Mouse (Mus musculus): ENCODE data around the gene Rab30. TPM values are rescaled to one million over a fixed set of nuclear protein-coding genes. Genes with fewer than 3 reads are reported as not detected.

The Rab30 gene
- polyA plus RNA-seq, 2 experiments, result 12.6 to 22.7 TPM

GRCm38 (mm10) chr7:92783166-92783806 is 41.9 kb downstream of the Rab30 start:
- ATAC-seq (ENCODE audit: low FRiP score, low read depth), result no peak
- no peak for TF ChIP-seq POLR2A (IDR thresholded peaks at IDR 0.05; ENCODE audit: borderline replicate concordance, extremely low read depth, insufficient read depth, insufficient read length)
- no peak overlapping the region for H3K27ac ChIP-seq (replicated peaks; ENCODE audit: low read depth, low read length)
- no peaks in the 10 kb centered on the region for H3K9me3 ChIP-seq (ENCODE audit: control insufficient read depth, low read length)
- H3K9ac ChIP-seq (ENCODE audit: low read depth, low read length, severe bottlenecking), result no peak overlapping the region
- 77% methylated on average over 12 of the region's 12 CpGs for WGBS
- no peak for DNase-seq (ENCODE audit: low spot score)
- H3K27me3 ChIP-seq (ENCODE audit: control insufficient read depth, insufficient read depth, low read length), result no peaks in the 10 kb centered on the region
- no peaks in the 10 kb centered on the region; the same call in 1 of the 2 replicates for H3K4me1 ChIP-seq (ENCODE audit: control insufficient read depth, insufficient read depth, low read length)
- no peak overlapping the region for H3K4me2 ChIP-seq (replicated peaks; ENCODE audit: low read depth, low read length, severe bottlenecking)
- H3K36me3 ChIP-seq (ENCODE audit: control insufficient read depth, insufficient read depth, low read length), result no peaks in the 10 kb centered on the region
- H3K4me3 ChIP-seq (replicated peaks; ENCODE audit: low read length), result no peak overlapping the region

- no peak for DNase-seq (ENCODE audit: low spot score)
- H3K36me3 ChIP-seq (ENCODE audit: control insufficient read depth, insufficient read depth, low read length), result no peaks in the 10 kb centered on the region
- no peak overlapping the region for H3K4me3 ChIP-seq (replicated peaks; ENCODE audit: low read length)
- no peak overlapping the region for H3K4me2 ChIP-seq (replicated peaks; ENCODE audit: low read depth, low read length, severe bottlenecking)
- H3K9ac ChIP-seq (ENCODE audit: low read depth, low read length, severe bottlenecking), result no peak overlapping the region
- H3K27ac ChIP-seq (replicated peaks; ENCODE audit: low read depth, low read length), result no peak overlapping the region
- no peak for ATAC-seq (ENCODE audit: low FRiP score, low read depth)
- TF ChIP-seq POLR2A (IDR thresholded peaks at IDR 0.05; ENCODE audit: borderline replicate concordance, extremely low read depth, insufficient read depth, insufficient read length), result no peak
- no peaks in the 10 kb centered on the region; the same call in 1 of the 2 replicates for H3K4me1 ChIP-seq (ENCODE audit: control insufficient read depth, insufficient read depth, low read length)
- no peaks in the 10 kb centered on the region for H3K9me3 ChIP-seq (ENCODE audit: control insufficient read depth, low read length)
- WGBS, result 66% methylated on average over 11 of the region's 11 CpGs
- no peaks in the 10 kb centered on the region for H3K27me3 ChIP-seq (ENCODE audit: control insufficient read depth, insufficient read depth, low read length)
Observed at GRCm38 (mm10) chr7:92783914-92784313, 42.5 kb downstream of the Rab30 start.

GRCm38 (mm10) chr7:92795749-92796148 is 54.3 kb downstream of the Rab30 start:
- Histone ChIP-seq H3K27ac (replicated peaks; ENCODE audit: low read depth, low read length) (no peak overlapping the region), H3K4me1 (ENCODE audit: control insufficient read depth, insufficient read depth, low read length) (no peaks in the 10 kb centered on the region), H3K4me3 (replicated peaks; ENCODE audit: low read length) (no peak overlapping the region), H3K9ac (ENCODE audit: low read depth, low read length, severe bottlenecking) (no peak overlapping the region), H3K9me3 (ENCODE audit: control insufficient read depth, low read length) (no peaks in the 10 kb centered on the region), H3K27me3 (ENCODE audit: control insufficient read depth, insufficient read depth, low read length) (no peaks in the 10 kb centered on the region), H3K4me2 (replicated peaks; ENCODE audit: low read depth, low read length, severe bottlenecking) (no peak overlapping the region), H3K36me3 (ENCODE audit: control insufficient read depth, insufficient read depth, low read length) (no peaks in the 10 kb centered on the region)
- ATAC-seq (ENCODE audit: low FRiP score, low read depth), result no peak
- DNase-seq (ENCODE audit: low spot score), result no peak
- no peak for TF ChIP-seq POLR2A (IDR thresholded peaks at IDR 0.05; ENCODE audit: borderline replicate concordance, extremely low read depth, insufficient read depth, insufficient read length)
- WGBS, result 80% methylated on average over 5 of the region's 5 CpGs

- Histone ChIP-seq H3K36me3 (ENCODE audit: control insufficient read depth, insufficient read depth, low read length) (no peaks in the 10 kb centered on the region), H3K27ac (replicated peaks; ENCODE audit: low read depth, low read length) (no peak overlapping the region), H3K4me2 (replicated peaks; ENCODE audit: low read depth, low read length, severe bottlenecking) (no peak overlapping the region), H3K4me1 (ENCODE audit: control insufficient read depth, insufficient read depth, low read length) (no peaks in the 10 kb centered on the region), H3K9ac (ENCODE audit: low read depth, low read length, severe bottlenecking) (no peak overlapping the region), H3K4me3 (replicated peaks; ENCODE audit: low read length) (no peak overlapping the region), H3K9me3 (ENCODE audit: control insufficient read depth, low read length) (no peaks in the 10 kb centered on the region), H3K27me3 (ENCODE audit: control insufficient read depth, insufficient read depth, low read length) (no peaks in the 10 kb centered on the region)
- DNase-seq (ENCODE audit: low spot score) (no peak), ATAC-seq (ENCODE audit: low FRiP score, low read depth) (no peak)
- no peak for TF ChIP-seq POLR2A (IDR thresholded peaks at IDR 0.05; ENCODE audit: borderline replicate concordance, extremely low read depth, insufficient read depth, insufficient read length)
- whole genome bisulfite sequencing, result 72% methylated on average over 8 of the region's 8 CpGs
Observed at GRCm38 (mm10) chr7:92796813-92797212, 55.4 kb downstream of the Rab30 start.

- Histone ChIP-seq H3K9me3 (ENCODE audit: control insufficient read depth, low read length) (no peaks in the 10 kb centered on the region), H3K4me1 (ENCODE audit: control insufficient read depth, insufficient read depth, low read length) (no peaks in the 10 kb centered on the region), H3K27me3 (ENCODE audit: control insufficient read depth, insufficient read depth, low read length) (no peaks in the 10 kb centered on the region), H3K36me3 (ENCODE audit: control insufficient read depth, insufficient read depth, low read length) (no peaks in the 10 kb centered on the region), H3K9ac (ENCODE audit: low read depth, low read length, severe bottlenecking) (no peak overlapping the region), H3K4me3 (replicated peaks; ENCODE audit: low read length) (no peak overlapping the region), H3K4me2 (replicated peaks; ENCODE audit: low read depth, low read length, severe bottlenecking) (no peak overlapping the region), H3K27ac (replicated peaks; ENCODE audit: low read depth, low read length) (no peak overlapping the region)
- DNase-seq (ENCODE audit: low spot score) (no peak), ATAC-seq (ENCODE audit: low FRiP score, low read depth) (no peak)
- 75% methylated on average over 10 of the region's 10 CpGs for WGBS
- no peak for TF ChIP-seq POLR2A (IDR thresholded peaks at IDR 0.05; ENCODE audit: borderline replicate concordance, extremely low read depth, insufficient read depth, insufficient read length)
Observed at GRCm38 (mm10) chr7:92799665-92800595, 58.5 kb downstream of the Rab30 start.
